Mouse (Mus musculus) cortical plate, adult 2 months (tissue): Measurements from ENCODE around the gene Pqbp1. TPM values are rescaled to one million over a fixed set of nuclear protein-coding genes. Genes with fewer than 3 reads are reported as not detected.
"Not testable (repeated sequence)": the region's sequence is repeated elsewhere in the genome, so short reads cannot be mapped to it uniquely, and the experiment has no call there.

Experiments
- H3K27ac ChIP-seq: fragments of 200-500 bp; 2 replicates; pipeline ENCODE4 v1.5.1; 2012; ENCODE audit warnings: low read length, control low read depth, inconsistent platforms; ENCODE audit not compliant: insufficient read depth
- H3K4me1 ChIP-seq: fragments of 200-500 bp; 2 replicates; pipeline ENCODE4 v1.6.1; 2011; ENCODE audit warnings: low read length; ENCODE audit not compliant: control insufficient read depth, insufficient read depth
- H3K4me3 ChIP-seq: fragments of 200-500 bp; 2 replicates; pipeline ENCODE4 v1.5.1; 2011; ENCODE audit warnings: mild to moderate bottlenecking, low read length, control low read depth; ENCODE audit not compliant: insufficient read depth
- CTCF ChIP-seq: fragments of 200-500 bp; IDR thresholded peaks from 2 replicates; pipeline ENCODE4 v1.5.1; 2011; ENCODE audit warnings: mild to moderate bottlenecking, control low read depth, low read length; ENCODE audit not compliant: insufficient read depth; ENCODE audit errors: extremely low read depth
- POLR2A ChIP-seq: fragments of 200-500 bp; IDR thresholded peaks from 2 replicates; pipeline ENCODE4 v1.6.1; 2011; ENCODE audit warnings: mild to moderate bottlenecking, low read length, control low read depth; ENCODE audit not compliant: insufficient read depth; ENCODE audit errors: extremely low read depth
- polyA plus RNA-seq: library from polyadenylated mRNA; depleted of rRNA; stranded (reverse); fragments of >200 nt; gene quantifications from 2 replicates; pipeline ENCODE4 v1.2.3, GENCODE M21; 2012

The Pqbp1 gene
- polyA plus RNA-seq, 1 experiment: 137 TPM

- TF ChIP-seq POLR2A: no peak
- no peak for TF ChIP-seq CTCF
- Histone ChIP-seq H3K4me3 (peak overlapping the region; percentile 92), H3K27ac (no peak overlapping the region), H3K4me1 (no peaks in the 10 kb centered on the region)
Observed at GRCm38 (mm10) chrX:7922032-7922431, 23.0 kb upstream of the Pqbp1 start.

DNA sequence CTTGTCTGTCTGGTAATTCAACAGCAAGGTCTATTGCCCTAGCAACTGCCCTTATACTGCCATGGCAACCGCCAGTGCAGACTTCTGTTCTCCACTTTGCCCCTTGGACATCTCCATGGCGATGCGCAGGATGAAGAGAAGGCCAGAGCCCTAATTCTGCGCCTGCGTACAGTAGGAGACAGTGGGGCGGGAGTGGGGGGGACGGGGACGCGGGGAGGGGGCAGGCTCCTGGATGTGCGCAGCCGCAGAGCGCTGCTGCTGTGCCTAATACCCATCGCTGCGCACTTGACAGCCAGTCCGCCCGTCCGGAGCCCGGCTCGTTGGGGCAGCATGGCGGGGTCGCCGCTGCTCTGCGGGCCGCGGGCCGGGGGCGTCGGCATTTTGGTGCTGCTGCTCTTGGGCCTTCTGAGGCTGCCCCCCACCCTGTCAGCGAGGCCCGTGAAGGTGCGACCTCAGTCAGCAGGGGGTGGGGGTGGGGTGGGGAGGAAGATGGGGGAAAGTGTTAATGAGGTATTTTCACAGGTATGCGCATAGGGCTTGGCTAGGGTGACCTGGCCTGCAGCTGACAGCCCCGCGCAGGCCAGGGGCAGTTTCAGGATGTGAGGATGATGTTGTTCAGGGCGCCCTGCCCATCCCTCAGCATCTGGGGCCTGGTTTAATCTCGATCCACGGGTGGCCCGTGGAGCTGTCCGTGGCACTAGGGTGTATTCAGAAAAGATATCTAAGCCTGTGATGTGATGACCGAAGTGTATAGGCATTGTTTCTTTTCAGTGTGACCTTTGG, 20.7 kb upstream of the Pqbp1 start, which contains the start of gene Pcsk1n:
Pcsk1n (plus strand) TSS at position 222 of the 783 bp plus-strand sequence.
- Histone ChIP-seq H3K4me1 (no peaks in the 10 kb centered on the region), H3K4me3 (peak within 1 kb of the TSS; percentile 92), H3K27ac (peak within 1 kb of the TSS; percentile 64)
- TF ChIP-seq POLR2A (peak; percentile 53; the same call in 1 of the 2 replicates), CTCF (no peak)

- H3K27ac ChIP-seq, H3K4me1 ChIP-seq, H3K4me3 ChIP-seq: not testable (repeated sequence)
Observed at GRCm38 (mm10) chrX:7917960-7918359, 18.9 kb upstream of the Pqbp1 start.

DNA sequence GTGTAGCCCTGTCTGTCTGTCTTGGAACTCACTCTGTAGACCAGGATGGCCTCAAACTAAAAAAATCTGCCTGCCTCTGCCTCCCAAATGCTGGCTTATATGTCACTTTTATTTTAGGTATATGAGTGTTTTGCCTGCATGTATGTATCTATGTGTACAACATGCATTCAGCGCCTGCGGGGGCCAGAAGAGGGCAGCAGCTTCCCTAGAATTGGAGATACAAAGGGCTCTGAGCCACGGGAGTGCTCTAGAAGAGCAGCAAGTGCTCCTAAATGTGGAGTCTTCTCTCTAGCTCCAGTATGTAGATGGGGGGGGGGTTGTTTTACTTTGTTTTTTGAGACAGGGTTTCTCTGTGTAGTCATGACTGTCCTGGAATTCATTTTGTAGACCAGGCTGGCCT, 16.6 kb upstream of the Pqbp1 start:
- H3K4me1 ChIP-seq, H3K27ac ChIP-seq, H3K4me3 ChIP-seq: not testable (repeated sequence)

DNA sequence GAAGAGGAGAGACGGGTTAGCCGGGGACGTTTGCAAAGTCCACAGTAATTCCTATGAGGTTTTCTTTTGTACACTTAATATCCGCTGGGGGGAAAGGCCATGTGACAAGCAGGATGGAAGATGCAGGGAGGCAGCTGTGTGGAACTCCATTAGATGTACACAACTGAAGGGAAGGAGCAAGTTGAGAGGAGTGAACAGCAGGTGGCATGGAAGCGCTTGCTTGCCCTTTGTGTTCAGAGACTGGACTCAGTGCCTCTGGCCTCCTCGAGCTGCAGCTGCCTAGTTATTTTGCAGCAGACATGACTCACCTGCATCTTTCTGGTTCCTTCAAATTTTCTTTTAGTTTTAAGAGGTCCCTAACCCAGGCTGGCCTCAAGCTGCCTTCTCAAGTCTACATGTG, 11.4 kb upstream of the Pqbp1 start:
- Histone ChIP-seq H3K4me3 (no peak overlapping the region), H3K27ac (no peak overlapping the region), H3K4me1 (no peaks in the 10 kb centered on the region)
- TF ChIP-seq CTCF (no peak), POLR2A (no peak)

GRCm38 (mm10) chrX:7909242-7909641, 10.2 kb upstream of the Pqbp1 start, which contains the start of gene Gm10490:
Gene Gm10490, plus strand, starts transcription at chrX:7909542.
- H3K4me1 ChIP-seq, H3K27ac ChIP-seq, H3K4me3 ChIP-seq: not testable (repeated sequence)

DNA sequence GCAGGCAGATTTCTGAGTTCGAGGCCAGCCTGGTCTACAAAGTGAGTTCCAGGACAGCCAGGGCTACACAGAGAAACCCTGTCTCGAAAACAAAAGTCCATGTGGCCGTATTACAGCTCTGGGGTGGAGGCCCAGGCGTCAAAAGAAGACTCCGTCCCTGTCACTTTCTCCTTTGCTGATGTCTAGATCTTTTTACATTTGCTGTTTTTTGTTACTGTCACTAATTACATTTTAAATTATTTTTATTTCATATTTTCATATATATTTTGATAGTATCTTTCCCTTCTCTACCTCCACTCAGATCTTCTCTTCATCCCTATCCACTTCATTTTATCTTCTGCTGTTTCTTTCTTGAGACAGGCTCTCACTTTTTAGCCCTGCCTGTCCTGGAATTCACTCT, 8.7 kb upstream of the Pqbp1 start, which contains the start of gene Gm10491:
Gm10491 (minus strand) TSS at position 101 of the 400 bp plus-strand sequence.
- Histone ChIP-seq H3K4me3 (no peak within 1 kb of the TSS), H3K4me1 (no peaks in the 10 kb centered on the region), H3K27ac (no peak within 1 kb of the TSS)
- no peak for TF ChIP-seq CTCF
- no peak for TF ChIP-seq POLR2A

DNA sequence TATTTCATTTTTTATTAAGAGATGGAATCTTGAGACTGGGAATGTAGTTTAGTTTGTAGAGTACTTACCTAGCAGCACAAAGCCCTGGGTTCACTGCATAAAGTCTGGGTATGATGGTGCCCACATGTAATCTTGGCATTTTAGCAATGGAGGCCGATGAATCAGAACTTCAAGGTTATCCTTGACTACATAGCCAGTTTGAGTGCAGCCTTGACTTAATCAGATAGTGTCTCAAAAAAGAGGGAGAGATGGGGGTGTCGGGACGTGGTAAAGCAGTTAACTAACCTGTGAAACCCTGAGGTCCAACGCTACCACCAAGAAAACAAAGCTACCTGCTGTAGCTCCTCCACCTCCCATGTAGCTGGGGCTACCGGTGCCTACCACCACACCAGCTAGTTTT, 5.4 kb upstream of the Pqbp1 start:
- Histone ChIP-seq H3K4me3 (no peak overlapping the region), H3K4me1 (no peaks in the 10 kb centered on the region), H3K27ac (no peak overlapping the region)
- no peak for TF ChIP-seq POLR2A
- no peak for TF ChIP-seq CTCF

- TF ChIP-seq POLR2A: no peak
- TF ChIP-seq CTCF: no peak
- Histone ChIP-seq H3K4me1 (no peaks in the 10 kb centered on the region; the same call in 1 of the 2 replicates), H3K27ac (peak overlapping the region; percentile 49), H3K4me3 (peak overlapping the region; percentile 56)
Observed at GRCm38 (mm10) chrX:7898211-7898610, 858 bp downstream of the Pqbp1 start.

DNA sequence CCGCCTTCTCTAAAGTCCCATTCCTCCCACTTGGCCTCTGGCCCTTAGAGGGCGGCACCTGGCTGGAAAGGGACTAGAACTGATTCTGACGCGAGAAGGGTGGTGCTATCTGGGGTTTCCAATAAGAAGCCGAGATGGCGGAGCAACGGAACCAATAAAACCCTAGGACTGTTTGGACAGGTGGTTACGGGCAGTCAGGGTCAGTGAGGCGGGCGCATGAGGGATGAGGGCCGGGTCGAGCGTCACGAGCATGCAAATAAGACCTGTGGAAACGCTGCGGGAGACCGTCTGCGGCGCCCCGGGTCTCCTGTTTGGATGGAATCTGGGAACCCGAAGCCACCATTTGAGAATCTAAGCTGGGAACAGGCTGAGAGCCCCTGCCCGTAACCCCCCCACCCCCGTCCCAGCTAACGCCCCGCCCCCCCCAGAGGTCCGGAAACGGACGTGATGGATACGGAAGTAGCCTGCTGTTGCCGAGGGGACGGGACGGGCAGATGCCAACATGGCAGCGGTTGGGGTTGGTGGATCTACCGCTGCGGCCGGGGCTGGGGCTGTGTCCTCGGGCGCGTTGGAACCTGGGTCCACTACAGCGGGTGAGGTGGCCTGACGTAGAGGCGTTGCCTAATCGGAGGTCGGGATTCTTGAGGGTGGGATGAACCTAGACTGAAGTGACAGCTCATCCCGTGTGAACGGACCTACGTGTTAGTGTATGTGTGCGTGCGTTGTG, 15.1 kb downstream of the Pqbp1 start, which contains the start of gene Slc35a2:
Slc35a2 (plus strand) TSS at position 188 of the 727 bp plus-strand sequence.
- TF ChIP-seq CTCF: no peak
- TF ChIP-seq POLR2A: peak; percentile 47
- H3K4me1 ChIP-seq: no peaks in the 10 kb centered on the region
- peak within 1 kb of the TSS; percentile 87 for H3K27ac ChIP-seq
- H3K4me3 ChIP-seq: peak within 1 kb of the TSS; percentile 90
